Mouse (Mus musculus) heart, embryonic 12.5 days (tissue): ENCODE data around the gene Gpx4. TPM values are rescaled to one million over a fixed set of nuclear protein-coding genes. Genes with fewer than 3 reads are reported as not detected.

Experiments
- ATAC-seq: fragments of 200-750 bp; cut with Nextera tagmentation; 2 replicates; pipeline ENCODE4 v1.8.0; 2017; ENCODE audit warnings: moderate TSS enrichment, moderate library complexity; ENCODE audit not compliant: insufficient number of reproducible peaks, low FRiP score
- H3K27ac ChIP-seq: fragments of 300-500 bp; sonication (generic); 2 replicates; pipeline ENCODE4 v1.5.1; 2016; ENCODE audit warnings: mild to moderate bottlenecking, moderate library complexity; ENCODE audit not compliant: poor library complexity, severe bottlenecking
- H3K27me3 ChIP-seq: fragments of 300-500 bp; sonication (generic); replicated peaks from 2 replicates; pipeline ENCODE4 v1.6.1; 2016; ENCODE audit warnings: mild to moderate bottlenecking, moderate library complexity
- H3K36me3 ChIP-seq: fragments of 300-500 bp; sonication (generic); 2 replicates; pipeline ENCODE4 v1.6.1; 2016; ENCODE audit warnings: mild to moderate bottlenecking, moderate library complexity
- H3K4me1 ChIP-seq: fragments of 300-500 bp; sonication (generic); replicated peaks from 2 replicates; pipeline ENCODE4 v1.6.1; 2016; ENCODE audit warnings: mild to moderate bottlenecking
- H3K4me2 ChIP-seq: fragments of 300-500 bp; sonication (generic); 2 replicates; pipeline ENCODE4 v1.6.1; 2016; ENCODE audit warnings: mild to moderate bottlenecking, moderate library complexity
- H3K4me3 ChIP-seq: fragments of 300-500 bp; sonication (generic); 2 replicates; pipeline ENCODE4 v1.5.1; 2016; ENCODE audit warnings: mild to moderate bottlenecking
- H3K9ac ChIP-seq: fragments of 300-500 bp; sonication (generic); 2 replicates; pipeline ENCODE4 v1.6.1; 2016; ENCODE audit warnings: mild to moderate bottlenecking, moderate library complexity
- H3K9me3 ChIP-seq: fragments of 300-500 bp; sonication (generic); replicated peaks from 2 replicates; pipeline ENCODE4 v1.6.1; 2016; ENCODE audit warnings: mild to moderate bottlenecking, moderate library complexity
- WGBS: fragments of 180-500 bp; shearing (Covaris S2); methylation state at CpG from one replicate; pipeline ENCODE4 v1.1.7; 2016; 5-methylcytosine and 5-hydroxymethylcytosine counted together
- polyA plus RNA-seq: library from polyadenylated mRNA; unstranded; fragments of >200 nt; fragmentation: Nextera tagmentation; extraction: Ambion mirVana; gene quantifications from 2 replicates; pipeline ENCODE4 v1.2.1, GENCODE M21; 2016

The Gpx4 gene
- polyA plus RNA-seq, 1 experiment from 2014 or later: 717 TPM

DNA sequence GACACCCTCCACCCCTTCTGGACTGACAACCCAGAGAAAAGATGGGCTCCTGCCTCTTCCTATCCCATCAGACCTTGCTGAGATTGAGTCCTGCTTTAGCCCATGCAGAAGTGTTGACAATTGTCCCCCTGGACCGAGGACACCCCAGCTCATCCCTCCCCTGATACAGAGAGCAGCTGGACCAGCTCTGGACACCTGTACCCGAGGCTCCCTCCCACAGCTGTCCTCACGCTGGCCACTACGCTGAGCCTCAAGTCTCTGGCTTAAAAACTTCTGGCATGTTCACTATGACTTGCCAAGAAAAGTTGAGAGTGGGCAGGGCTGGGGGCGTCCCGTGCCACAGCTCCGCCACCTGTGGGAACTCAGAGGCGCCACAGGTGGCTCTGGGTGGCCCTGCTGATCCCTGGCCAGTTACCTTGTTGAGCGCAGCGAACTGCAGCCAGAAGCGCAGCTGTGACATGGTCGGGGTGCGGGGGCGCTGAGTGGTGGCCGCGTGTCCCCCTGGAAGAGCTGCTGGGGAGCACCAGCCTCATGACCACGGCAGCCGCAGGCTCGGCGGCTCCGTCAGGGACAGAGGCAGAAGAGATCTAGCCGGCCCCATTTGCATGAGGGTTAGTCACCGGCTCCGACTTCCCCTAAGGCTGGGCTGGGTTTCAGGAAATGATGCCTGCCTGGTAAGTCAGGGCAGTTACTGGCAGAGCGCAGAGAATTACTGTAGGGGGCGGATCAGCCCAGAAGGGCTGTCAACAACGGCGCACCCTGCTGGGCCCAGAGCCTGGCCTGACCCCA lies 28.0 kb downstream of the Gpx4 start:
- H3K9me3 ChIP-seq: no peaks in the 10 kb centered on the region
- H3K27me3 ChIP-seq: no peaks in the 10 kb centered on the region
- H3K4me2 ChIP-seq: peak overlapping the region; percentile 67
- H3K27ac ChIP-seq: peak overlapping the region; percentile 36; the same call in 1 of the 2 replicates
- peak; percentile 13; the same call in 1 of the 2 replicates for ATAC-seq
- 14% methylated on average over 28 of the region's 28 CpGs for WGBS
- peak overlapping the region; percentile 33 for H3K4me3 ChIP-seq
- H3K4me1 ChIP-seq: peaks cover 54% of the 10 kb centered on the region
- H3K36me3 ChIP-seq: peaks cover 30% of the 10 kb centered on the region
- peak overlapping the region; percentile 54 for H3K9ac ChIP-seq

DNA sequence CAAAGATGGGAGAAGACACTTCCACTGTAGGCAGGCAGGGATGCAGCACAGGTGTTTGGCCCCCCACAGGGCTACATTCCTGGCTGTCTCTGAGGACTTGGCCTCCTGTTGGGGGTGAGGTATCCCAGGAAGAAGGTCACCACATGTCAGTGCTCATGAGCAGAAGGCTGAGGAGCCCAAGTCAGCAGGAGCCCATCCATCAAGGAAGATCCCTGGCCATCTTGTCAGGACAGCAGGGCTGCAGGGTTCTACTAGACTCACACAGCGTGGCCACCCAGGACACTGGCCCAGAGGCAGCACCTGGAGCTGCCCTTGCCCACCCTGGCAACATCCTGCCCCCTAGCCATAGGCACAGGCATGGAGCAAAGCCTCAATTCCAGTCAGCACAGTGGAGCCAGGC lies 29.0 kb downstream of the Gpx4 start:
- Histone ChIP-seq H3K4me1 (peaks cover 46% of the 10 kb centered on the region), H3K4me2 (no peak overlapping the region), H3K9ac (0 out of 2 replicates have a peak overlapping the region, but pooled peaks have one; percentile 54), H3K9me3 (no peaks in the 10 kb centered on the region), H3K27ac (no peak overlapping the region), H3K27me3 (no peaks in the 10 kb centered on the region), H3K36me3 (peaks cover 39% of the 10 kb centered on the region), H3K4me3 (no peak overlapping the region)
- whole genome bisulfite sequencing: 59% methylated on average over 1 of the region's 1 CpGs
- no peak for ATAC-seq

DNA sequence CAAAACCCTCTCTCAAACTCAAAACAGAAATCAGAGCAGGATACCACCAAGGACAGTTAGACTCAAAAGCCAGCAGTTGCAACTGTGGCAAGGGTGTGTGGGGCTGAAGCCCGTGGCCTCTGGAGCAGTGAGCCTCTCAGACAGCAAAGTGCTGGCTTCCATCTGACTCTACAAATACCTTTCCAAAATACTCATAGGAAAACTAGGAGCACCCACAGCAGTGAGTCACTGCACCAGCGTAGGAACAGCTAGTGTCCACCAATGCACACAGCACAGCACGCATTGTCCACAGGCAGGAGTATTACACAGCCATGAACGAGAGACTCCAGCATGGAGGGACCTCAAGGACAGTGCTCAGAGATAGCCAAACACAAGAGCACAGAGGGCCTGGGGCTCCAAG lies 29.4 kb downstream of the Gpx4 start:
- H3K36me3 ChIP-seq: peaks cover 43% of the 10 kb centered on the region

DNA sequence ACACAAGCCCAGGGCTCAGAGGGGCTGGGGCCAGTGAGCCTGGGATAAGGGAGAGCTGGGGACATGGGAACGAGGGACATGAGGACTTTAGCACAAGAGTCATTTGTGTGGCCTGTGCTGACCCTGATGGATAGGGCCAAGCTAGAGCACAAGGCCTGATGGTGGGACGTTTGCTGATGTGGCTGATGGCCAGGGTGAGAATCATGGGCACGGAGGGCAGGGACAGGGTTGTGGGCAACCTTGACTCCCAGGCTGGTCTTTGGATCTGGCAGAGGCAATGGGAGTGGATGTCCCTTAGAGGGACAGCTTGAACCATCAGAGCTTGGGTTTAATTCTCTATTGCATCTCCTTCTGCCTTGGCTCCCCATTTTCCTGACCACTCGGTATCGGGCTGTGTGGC lies 30.3 kb downstream of the Gpx4 start:
- H3K9ac ChIP-seq: no peak overlapping the region
- no peak for ATAC-seq
- H3K27ac ChIP-seq: no peak overlapping the region
- H3K4me2 ChIP-seq: no peak overlapping the region
- H3K4me3 ChIP-seq: no peak overlapping the region
- no peaks in the 10 kb centered on the region for H3K27me3 ChIP-seq
- H3K36me3 ChIP-seq: peaks cover 53% of the 10 kb centered on the region
- 88% methylated on average over 5 of the region's 5 CpGs for WGBS
- H3K9me3 ChIP-seq: no peaks in the 10 kb centered on the region
- H3K4me1 ChIP-seq: peaks cover 32% of the 10 kb centered on the region

More for the DNA sequence above, 29.4 kb downstream of the Gpx4 start:
- H3K4me1 ChIP-seq: peaks cover 42% of the 10 kb centered on the region
- WGBS: 89% methylated on average over 4 of the region's 4 CpGs
- H3K27me3 ChIP-seq: no peaks in the 10 kb centered on the region
- no peaks in the 10 kb centered on the region for H3K9me3 ChIP-seq
- no peak for ATAC-seq
- no peak overlapping the region for H3K27ac ChIP-seq
- H3K9ac ChIP-seq: no peak overlapping the region
- no peak overlapping the region for H3K4me2 ChIP-seq
- H3K4me3 ChIP-seq: no peak overlapping the region

DNA sequence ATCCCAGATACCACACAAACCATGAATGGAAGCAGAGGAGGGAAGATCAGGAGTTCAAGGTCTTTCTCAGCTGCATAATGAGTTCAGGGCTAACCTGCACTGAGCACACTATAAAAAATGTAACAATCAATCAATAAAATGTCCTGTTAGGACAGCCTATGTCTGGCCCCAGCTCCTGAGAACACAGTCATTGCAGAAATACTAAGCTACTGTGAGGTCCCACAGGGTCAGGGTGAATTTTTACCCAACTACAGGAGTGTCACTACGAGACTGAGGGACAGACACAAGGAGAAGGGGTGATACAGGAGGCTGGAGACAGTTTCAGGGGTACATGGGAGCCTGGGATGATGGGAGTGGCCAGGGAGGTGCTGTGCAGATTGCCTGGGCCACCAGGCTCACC lies 31.4 kb downstream of the Gpx4 start:
- Histone ChIP-seq H3K27me3 (no peaks in the 10 kb centered on the region), H3K4me3 (no peak overlapping the region), H3K4me2 (no peak overlapping the region), H3K9ac (no peak overlapping the region), H3K36me3 (peaks cover 63% of the 10 kb centered on the region), H3K9me3 (no peaks in the 10 kb centered on the region), H3K27ac (no peak overlapping the region), H3K4me1 (peaks cover 23% of the 10 kb centered on the region)
- ATAC-seq: no peak
- WGBS: 94% methylated on average over 1 of the region's 1 CpGs

DNA sequence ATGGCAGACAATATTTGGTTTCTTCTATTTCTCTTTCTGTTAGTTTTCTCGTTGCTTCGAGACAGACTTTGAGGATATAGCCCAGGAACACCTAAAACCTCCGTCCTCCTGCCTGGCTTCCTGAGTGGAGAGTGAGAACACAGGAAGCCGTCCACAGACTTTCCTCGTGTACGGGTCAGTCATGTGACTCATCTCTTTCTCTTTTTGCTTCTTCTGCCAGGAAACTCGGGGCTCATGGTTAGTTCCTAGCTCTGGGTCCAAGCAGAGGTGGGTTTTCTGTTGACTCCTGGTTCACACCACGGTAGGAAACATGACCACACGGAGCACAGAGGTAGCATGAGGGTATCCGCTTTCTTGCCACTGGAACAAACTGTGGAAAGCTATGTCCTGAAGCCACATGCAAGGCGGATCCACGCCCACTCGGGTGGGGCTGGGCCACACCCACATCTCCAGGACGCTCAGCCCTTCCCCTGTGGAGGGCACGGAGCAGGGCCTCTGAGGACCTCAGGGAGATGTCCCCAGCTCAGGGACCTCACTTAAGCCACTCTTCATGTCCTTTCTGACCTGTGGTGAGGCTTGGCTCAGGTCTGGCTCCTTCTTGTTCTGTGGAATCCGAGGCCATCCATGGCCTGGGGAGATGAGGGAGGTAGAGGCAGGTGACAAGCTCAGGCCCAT lies 33.6 kb downstream of the Gpx4 start:
- WGBS: 73% methylated on average over 16 of the region's 16 CpGs
- H3K4me2 ChIP-seq: no peak overlapping the region
- H3K27me3 ChIP-seq: no peaks in the 10 kb centered on the region
- peak; percentile 82 for ATAC-seq
- H3K4me1 ChIP-seq: peaks cover 19% of the 10 kb centered on the region
- no peaks in the 10 kb centered on the region for H3K9me3 ChIP-seq
- H3K9ac ChIP-seq: 0 out of 2 replicates have a peak overlapping the region, but pooled peaks have one; percentile 25
- H3K4me3 ChIP-seq: no peak overlapping the region
- peaks cover 74% of the 10 kb centered on the region for H3K36me3 ChIP-seq
- H3K27ac ChIP-seq: 0 out of 2 replicates have a peak overlapping the region, but pooled peaks have one; percentile 31

DNA sequence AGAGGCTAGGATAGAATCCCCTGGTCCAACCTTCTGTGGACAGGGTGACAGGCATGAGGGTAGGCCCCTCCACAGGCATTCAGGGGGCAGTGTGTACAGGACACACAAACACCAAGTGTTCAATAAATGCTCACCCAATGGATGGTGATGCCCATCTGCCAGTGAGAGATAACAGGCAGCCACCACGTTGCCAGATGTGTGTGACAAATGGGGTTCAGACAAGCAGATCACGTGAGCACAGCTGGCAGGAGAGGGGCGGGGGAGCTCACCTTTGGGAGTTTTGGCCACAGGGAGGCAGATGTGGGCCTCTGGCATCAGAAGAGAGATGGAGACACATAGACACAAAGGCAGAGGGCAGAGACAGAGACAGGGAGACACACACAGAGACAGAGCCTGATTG lies 34.1 kb downstream of the Gpx4 start:
- H3K4me2 ChIP-seq: no peak overlapping the region
- no peaks in the 10 kb centered on the region for H3K9me3 ChIP-seq
- H3K4me1 ChIP-seq: peaks cover 17% of the 10 kb centered on the region
- no peaks in the 10 kb centered on the region for H3K27me3 ChIP-seq
- H3K4me3 ChIP-seq: no peak overlapping the region
- H3K9ac ChIP-seq: 0 out of 2 replicates have a peak overlapping the region, but pooled peaks have one; percentile 25
- 0 out of 2 replicates have a peak overlapping the region, but pooled peaks have one; percentile 31 for H3K27ac ChIP-seq
- H3K36me3 ChIP-seq: peaks cover 74% of the 10 kb centered on the region
- peak; percentile 79 for ATAC-seq
- 82% methylated on average over 3 of the region's 3 CpGs for WGBS

DNA sequence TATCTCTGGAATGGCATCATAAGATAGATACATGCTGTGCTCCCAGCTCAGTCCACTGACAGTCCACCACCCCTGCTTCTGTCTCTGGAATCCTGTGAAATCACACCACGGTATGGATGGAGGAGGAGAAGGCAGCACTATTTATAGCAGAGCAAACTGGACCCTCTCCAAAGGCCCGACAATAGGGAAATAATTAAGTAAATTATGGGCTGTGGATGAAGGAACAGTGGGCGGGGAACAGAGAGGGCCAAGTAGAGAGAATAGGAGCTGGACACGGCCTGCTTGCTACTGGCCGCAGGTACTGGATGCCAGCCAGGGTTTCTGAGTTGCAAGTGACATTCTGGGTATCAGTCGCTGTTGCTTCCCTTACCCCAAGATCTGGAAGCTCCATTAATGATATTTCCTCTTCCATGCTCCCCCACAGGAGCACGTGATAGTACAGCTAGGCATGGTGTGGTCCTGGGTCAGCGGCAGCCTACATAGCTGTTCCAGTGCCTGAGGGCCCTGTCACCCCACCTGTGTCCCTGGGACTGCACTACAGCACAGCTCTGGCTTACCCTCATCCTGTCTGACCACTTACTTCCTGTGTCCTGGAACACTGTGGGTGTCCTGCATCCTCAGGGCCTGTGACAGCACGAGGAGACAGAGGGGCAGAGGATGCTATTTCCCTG lies 38.0 kb downstream of the Gpx4 start:
- ATAC-seq: no peak
- H3K36me3 ChIP-seq: peaks cover 49% of the 10 kb centered on the region
- WGBS: 65% methylated on average over 9 of the region's 9 CpGs
- no peaks in the 10 kb centered on the region for H3K9me3 ChIP-seq
- peak overlapping the region; percentile 49 for H3K27ac ChIP-seq
- no peak overlapping the region for H3K4me3 ChIP-seq
- peaks cover 34% of the 10 kb centered on the region for H3K4me1 ChIP-seq
- H3K9ac ChIP-seq: peak overlapping the region; percentile 31
- H3K4me2 ChIP-seq: 0 out of 2 replicates have a peak overlapping the region, but pooled peaks have one; percentile 7
- H3K27me3 ChIP-seq: no peaks in the 10 kb centered on the region

DNA sequence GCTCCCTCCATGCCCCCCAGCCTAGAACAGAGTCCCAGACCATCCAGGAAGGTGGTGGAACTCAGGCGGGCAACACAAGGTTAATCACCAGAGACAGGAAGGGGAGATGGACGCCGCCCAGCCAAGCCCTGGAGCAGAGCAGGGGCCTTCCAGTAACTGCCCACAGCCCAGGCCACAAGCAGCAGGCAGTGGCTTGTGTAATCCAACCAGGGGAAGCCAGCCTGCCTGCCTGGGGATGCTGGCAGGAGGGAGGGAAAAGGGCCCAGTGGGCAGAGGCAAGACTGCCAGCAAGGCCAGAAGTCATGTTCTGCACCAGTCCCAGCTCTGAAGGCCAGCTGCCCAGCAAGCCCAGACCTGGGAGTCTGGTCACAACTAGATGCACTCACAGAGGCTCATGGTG lies 39.9 kb downstream of the Gpx4 start:
- Histone ChIP-seq H3K4me3 (no peak overlapping the region), H3K27me3 (no peaks in the 10 kb centered on the region), H3K9ac (0 out of 2 replicates have a peak overlapping the region, but pooled peaks have one; percentile 13), H3K36me3 (peaks cover 33% of the 10 kb centered on the region), H3K27ac (peak overlapping the region; percentile 20; the same call in 1 of the 2 replicates), H3K4me2 (no peak overlapping the region), H3K4me1 (peaks cover 34% of the 10 kb centered on the region), H3K9me3 (no peaks in the 10 kb centered on the region)
- 0 out of 2 replicates have a peak, but pooled peaks have one; percentile 17 for ATAC-seq
- WGBS: 44% methylated on average over 3 of the region's 3 CpGs

DNA sequence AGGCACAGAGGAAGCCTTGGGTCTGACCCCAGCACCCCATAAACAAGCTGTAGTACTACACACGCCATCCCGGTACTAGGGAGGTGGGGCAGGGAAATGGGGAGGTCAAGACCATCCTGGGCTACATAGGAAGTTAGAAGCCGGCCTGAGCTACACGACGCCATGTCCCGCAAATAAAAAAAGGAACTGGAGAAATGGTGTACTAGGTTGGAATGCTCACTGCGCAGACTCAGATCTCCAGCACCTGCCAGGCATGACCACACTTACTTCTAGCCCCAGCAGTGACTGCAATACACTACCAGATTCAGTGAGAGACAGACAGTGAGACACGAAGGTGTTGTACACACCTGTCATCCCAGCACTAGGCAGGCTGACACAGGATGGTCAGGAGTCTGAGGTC lies 40.5 kb downstream of the Gpx4 start:
- no peak overlapping the region for H3K9ac ChIP-seq

DNA sequence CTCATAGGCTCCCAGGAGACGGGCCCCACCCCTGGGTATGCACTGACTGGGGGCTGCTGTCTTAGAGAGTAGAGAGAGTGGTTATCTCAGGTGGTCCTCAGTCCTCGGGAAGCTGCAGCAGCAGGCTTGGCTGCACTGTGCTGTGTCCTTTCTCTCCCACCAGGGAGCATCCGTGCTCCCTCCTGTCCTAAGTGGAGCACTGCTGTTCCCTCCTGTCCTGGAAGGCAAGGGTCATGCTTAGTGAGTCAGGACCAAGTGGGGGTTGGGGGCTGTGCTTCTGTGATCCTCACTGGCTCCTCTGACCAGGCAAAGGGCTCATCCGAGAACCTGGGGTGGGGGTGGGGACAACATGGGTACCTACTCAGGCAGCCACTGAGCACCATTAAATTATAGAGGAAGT lies 42.2 kb downstream of the Gpx4 start:
- ATAC-seq: no peak
- Histone ChIP-seq H3K4me1 (peaks cover 51% of the 10 kb centered on the region), H3K36me3 (peaks cover 10% of the 10 kb centered on the region), H3K4me3 (no peak overlapping the region), H3K9me3 (no peaks in the 10 kb centered on the region), H3K27me3 (no peaks in the 10 kb centered on the region), H3K27ac (no peak overlapping the region), H3K4me2 (no peak overlapping the region), H3K9ac (0 out of 2 replicates have a peak overlapping the region, but pooled peaks have one; percentile 16)
- WGBS: 38% methylated on average over 4 of the region's 4 CpGs

More for the DNA sequence above, 40.5 kb downstream of the Gpx4 start:
- Histone ChIP-seq H3K27ac (no peak overlapping the region), H3K9me3 (no peaks in the 10 kb centered on the region), H3K36me3 (peaks cover 27% of the 10 kb centered on the region), H3K4me3 (no peak overlapping the region), H3K27me3 (no peaks in the 10 kb centered on the region), H3K4me1 (peaks cover 39% of the 10 kb centered on the region), H3K4me2 (no peak overlapping the region)
- no peak for ATAC-seq
- 89% methylated on average over 8 of the region's 8 CpGs for WGBS
